Mouse (Mus musculus) forebrain, embryonic 11.5 days (tissue): ENCODE data around the gene Chchd10. TPM values are rescaled to one million over a fixed set of nuclear protein-coding genes. Genes with fewer than 3 reads are reported as not detected.

Experiments
- ATAC-seq: fragments of 200-750 bp; cut with Nextera tagmentation; replicated peaks from 2 replicates; pipeline ENCODE4 v1.8.0; 2017; ENCODE audit warnings: moderate TSS enrichment; ENCODE audit not compliant: low FRiP score
- DNase-seq: peaks from one replicate; pipeline ENCODE4 v3.0.0-alpha.2; 2017; ENCODE audit warnings: low spot score
- H3K27ac ChIP-seq: fragments of 300-500 bp; sonication (generic); 2 replicates; pipeline ENCODE4 v1.5.1; 2014; ENCODE audit warnings: low read depth, low read length
- H3K27me3 ChIP-seq: fragments of 300-500 bp; sonication (generic); 2 replicates; pipeline ENCODE4 v1.6.1; 2014; ENCODE audit warnings: mild to moderate bottlenecking, low read length, mixed read lengths; ENCODE audit not compliant: control insufficient read depth, insufficient read depth
- H3K36me3 ChIP-seq: fragments of 300-500 bp; sonication (generic); 2 replicates; pipeline ENCODE4 v1.6.1; 2014; ENCODE audit warnings: mild to moderate bottlenecking, low read length, moderate library complexity, mixed read lengths; ENCODE audit not compliant: control insufficient read depth, insufficient read depth
- H3K4me1 ChIP-seq: fragments of 300-500 bp; sonication (generic); replicated peaks from 2 replicates; pipeline ENCODE4 v1.6.1; 2014; ENCODE audit warnings: low read length, mixed read lengths; ENCODE audit not compliant: control insufficient read depth, insufficient read depth
- H3K4me2 ChIP-seq: fragments of 300-500 bp; sonication (generic); 2 replicates; pipeline ENCODE4 v1.6.1; 2014; ENCODE audit warnings: low read depth, mild to moderate bottlenecking, low read length, moderate library complexity, mixed read lengths; ENCODE audit not compliant: severe bottlenecking
- H3K4me3 ChIP-seq: fragments of 300-500 bp; sonication (generic); 2 replicates; pipeline ENCODE4 v1.5.1; 2014; ENCODE audit warnings: low read depth, low read length
- H3K9ac ChIP-seq: fragments of 300-500 bp; sonication (generic); 2 replicates; pipeline ENCODE4 v1.6.1; 2014; ENCODE audit warnings: low read length
- H3K9me3 ChIP-seq: fragments of 300-500 bp; sonication (generic); 2 replicates; pipeline ENCODE4 v1.6.1; 2016; ENCODE audit warnings: low read length, mixed read lengths; ENCODE audit not compliant: control insufficient read depth
- WGBS: fragments of 180-500 bp; shearing (Covaris S2); extraction: QIAGEN DNeasy Blood & Tissue Kit; methylation state at CpG from one replicate; pipeline ENCODE4 v1.1.7; 2014; 5-methylcytosine and 5-hydroxymethylcytosine counted together
- polyA plus RNA-seq: library from polyadenylated mRNA; unstranded; fragments of >200 nt; fragmentation: Nextera tagmentation; extraction: Ambion mirVana; gene quantifications from 2 replicates; pipeline ENCODE4 v1.2.1, GENCODE M21; 2014

Chchd10 gene
- polyA plus RNA-seq, 1 experiment from 2014 or later, result 6.6 TPM

- Histone ChIP-seq H3K9ac (no peak overlapping the region), H3K4me1 (peaks cover 4% of the 10 kb centered on the region; the same call in 1 of the 2 replicates), H3K36me3 (peaks cover 5% of the 10 kb centered on the region; the same call in 1 of the 2 replicates), H3K4me3 (no peak overlapping the region), H3K27me3 (no peaks in the 10 kb centered on the region), H3K4me2 (no peak overlapping the region), H3K9me3 (no peaks in the 10 kb centered on the region), H3K27ac (no peak overlapping the region)
- DNase-seq (no peak), ATAC-seq (no peak)
- 100% methylated on average over 1 of the region's 1 CpGs for WGBS
Observed at GRCm38 (mm10) chr10:75896208-75896607, 36.7 kb upstream of the Chchd10 start.

- Histone ChIP-seq H3K4me1 (peaks cover 4% of the 10 kb centered on the region; the same call in 1 of the 2 replicates), H3K27ac (no peak overlapping the region), H3K9ac (no peak overlapping the region), H3K36me3 (peaks cover 5% of the 10 kb centered on the region; the same call in 1 of the 2 replicates), H3K4me2 (no peak overlapping the region), H3K27me3 (no peaks in the 10 kb centered on the region), H3K9me3 (no peaks in the 10 kb centered on the region), H3K4me3 (no peak overlapping the region)
- DNase-seq (peak; percentile 84), ATAC-seq (no peak)
- WGBS, result 38% methylated on average over 6 of the region's 6 CpGs
Observed at GRCm38 (mm10) chr10:75897373-75897772, 35.6 kb upstream of the Chchd10 start.

- H3K9ac ChIP-seq, result no peak overlapping the region
- DNase-seq, result no peak
- H3K27ac ChIP-seq, result no peak overlapping the region
- H3K9me3 ChIP-seq, result no peaks in the 10 kb centered on the region
- H3K4me1 ChIP-seq, result peaks cover 4% of the 10 kb centered on the region; the same call in 1 of the 2 replicates
- no peak overlapping the region for H3K4me2 ChIP-seq
- ATAC-seq, result no peak
- H3K36me3 ChIP-seq, result peaks cover 7% of the 10 kb centered on the region; the same call in 1 of the 2 replicates
- 81% methylated on average over 6 of the region's 6 CpGs for WGBS
- H3K4me3 ChIP-seq, result no peak overlapping the region
- H3K27me3 ChIP-seq, result no peaks in the 10 kb centered on the region
Observed at GRCm38 (mm10) chr10:75898039-75898564, 34.8 kb upstream of the Chchd10 start.

GRCm38 (mm10) chr10:75898846-75899245 is 34.1 kb upstream of the Chchd10 start:
- H3K27me3 ChIP-seq, result no peaks in the 10 kb centered on the region
- H3K9ac ChIP-seq, result no peak overlapping the region
- no peaks in the 10 kb centered on the region for H3K9me3 ChIP-seq
- ATAC-seq, result no peak
- no peak overlapping the region for H3K27ac ChIP-seq
- WGBS, result 90% methylated on average over 3 of the region's 3 CpGs
- DNase-seq, result no peak
- H3K36me3 ChIP-seq, result peaks cover 10% of the 10 kb centered on the region
- H3K4me3 ChIP-seq, result no peak overlapping the region
- no peaks in the 10 kb centered on the region for H3K4me1 ChIP-seq
- H3K4me2 ChIP-seq, result no peak overlapping the region

GRCm38 (mm10) chr10:75904391-75904790 is 28.5 kb upstream of the Chchd10 start:
- Histone ChIP-seq H3K9me3 (no peaks in the 10 kb centered on the region), H3K9ac (no peak overlapping the region), H3K4me1 (no peaks in the 10 kb centered on the region), H3K27me3 (no peaks in the 10 kb centered on the region), H3K4me3 (no peak overlapping the region), H3K4me2 (no peak overlapping the region), H3K36me3 (peaks cover 24% of the 10 kb centered on the region), H3K27ac (no peak overlapping the region)
- no peak for DNase-seq
- ATAC-seq, result no peak
- WGBS, result 93% methylated on average over 5 of the region's 5 CpGs

- ATAC-seq, result no peak
- Histone ChIP-seq H3K36me3 (peaks cover 30% of the 10 kb centered on the region), H3K9ac (no peak overlapping the region), H3K27me3 (no peaks in the 10 kb centered on the region), H3K9me3 (no peaks in the 10 kb centered on the region), H3K4me3 (no peak overlapping the region), H3K4me1 (no peaks in the 10 kb centered on the region), H3K27ac (no peak overlapping the region), H3K4me2 (no peak overlapping the region)
- WGBS, result 91% methylated on average over 4 of the region's 4 CpGs
- DNase-seq, result no peak
Observed at GRCm38 (mm10) chr10:75906882-75907281, 26.0 kb upstream of the Chchd10 start.

- WGBS, result 88% methylated on average over 2 of the region's 2 CpGs
- H3K27me3 ChIP-seq, result no peaks in the 10 kb centered on the region
- H3K4me2 ChIP-seq, result no peak overlapping the region
- H3K4me1 ChIP-seq, result no peaks in the 10 kb centered on the region
- no peak overlapping the region for H3K9ac ChIP-seq
- no peak for ATAC-seq
- peaks cover 20% of the 10 kb centered on the region; the same call in 1 of the 2 replicates for H3K36me3 ChIP-seq
- H3K4me3 ChIP-seq, result no peak overlapping the region
- no peak overlapping the region for H3K27ac ChIP-seq
- H3K9me3 ChIP-seq, result no peaks in the 10 kb centered on the region
- no peak for DNase-seq
Observed at GRCm38 (mm10) chr10:75910698-75911097, 22.2 kb upstream of the Chchd10 start.

- no peak for DNase-seq
- Histone ChIP-seq H3K27me3 (no peaks in the 10 kb centered on the region), H3K9ac (no peak overlapping the region), H3K4me3 (no peak overlapping the region), H3K4me1 (no peaks in the 10 kb centered on the region), H3K36me3 (peaks cover 15% of the 10 kb centered on the region; the same call in 1 of the 2 replicates), H3K27ac (no peak overlapping the region), H3K9me3 (no peaks in the 10 kb centered on the region), H3K4me2 (no peak overlapping the region)
- WGBS, result 87% methylated on average over 6 of the region's 6 CpGs
- no peak for ATAC-seq
Observed at GRCm38 (mm10) chr10:75913013-75913589, 19.8 kb upstream of the Chchd10 start.

- H3K4me2 ChIP-seq, result no peak overlapping the region
- WGBS, result 97% methylated on average over 7 of the region's 7 CpGs
- ATAC-seq (no peak), DNase-seq (no peak)
- H3K27me3 ChIP-seq, result no peaks in the 10 kb centered on the region
- H3K9me3 ChIP-seq, result no peaks in the 10 kb centered on the region
- H3K9ac ChIP-seq, result no peak overlapping the region
- H3K4me1 ChIP-seq, result peaks cover 2% of the 10 kb centered on the region; the same call in 1 of the 2 replicates
- peaks cover 12% of the 10 kb centered on the region; the same call in 1 of the 2 replicates for H3K36me3 ChIP-seq
- no peak overlapping the region for H3K4me3 ChIP-seq
- no peak overlapping the region for H3K27ac ChIP-seq
Observed at GRCm38 (mm10) chr10:75915557-75915956, 17.4 kb upstream of the Chchd10 start.
